Mouse (Mus musculus): Measurements from ENCODE around the gene Olfr1391. TPM values are rescaled to one million over a fixed set of nuclear protein-coding genes. Genes with fewer than 3 reads are reported as not detected.

Gene Olfr1391
- total and polyA plus RNA-seq, 3 experiments = not detected

DNA sequence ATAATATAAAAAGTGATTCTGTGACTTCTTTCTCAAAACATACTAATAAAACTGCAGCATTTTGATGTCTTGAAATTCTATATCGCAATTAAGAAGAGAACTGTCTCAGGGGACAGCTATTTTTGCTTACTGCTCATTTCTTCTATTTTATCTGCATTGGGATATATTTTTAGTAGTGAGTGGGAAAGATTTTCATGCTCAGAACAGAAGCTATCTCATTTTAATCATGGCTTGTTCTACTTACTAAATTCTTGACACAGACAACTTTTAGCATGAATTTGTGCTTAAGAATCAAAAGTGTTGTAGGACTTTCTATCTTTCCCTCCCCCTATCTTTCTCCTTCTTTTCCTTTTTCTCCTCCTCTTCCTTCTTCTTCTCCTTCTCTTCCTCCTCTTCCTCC, 7.1 kb downstream of the Olfr1391 start:
- in situ Hi-C loops (cut with MboI; ENCODE audit: low pct_ligation_motif_present, low pct_unique_long_range_greater_than_20kb, low sequenced_read_pairs) = no loop called here
- H3K27ac ChIP-seq (ENCODE audit: insufficient read depth, low read depth) = no peak overlapping the region

DNA sequence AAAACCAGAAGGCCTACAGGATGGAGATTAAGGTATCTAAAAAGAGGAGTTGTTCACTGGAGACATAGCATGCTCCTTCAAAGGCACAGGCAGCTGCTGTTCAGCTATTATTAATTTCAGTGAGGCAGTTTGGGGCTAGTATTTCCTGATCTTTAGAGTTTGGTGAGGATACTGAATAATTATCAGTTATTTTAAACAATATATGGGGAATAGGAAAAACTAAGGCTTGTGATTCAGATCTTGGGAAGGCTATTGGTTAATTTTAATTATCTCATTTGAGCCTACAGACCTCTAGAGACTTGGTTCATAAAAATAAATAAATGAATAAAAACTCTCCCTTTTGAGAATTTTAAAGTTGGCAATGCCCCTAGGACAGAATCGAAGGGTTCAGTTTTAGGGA, 12.3 kb downstream of the Olfr1391 start, which contains the start of gene Olfr1390:
Gene Olfr1390, plus strand, starts transcription at position 301 of the 400 bp plus-strand sequence.
- dilution Hi-C loops (cut with MboI; ENCODE audit: extremely low pct_ligation_motif_present, extremely low pct_unique_long_range_greater_than_20kb, low sequenced_read_pairs) (no loop called here), in situ Hi-C loops (cut with MboI; ENCODE audit: low pct_ligation_motif_present, low pct_unique_long_range_greater_than_20kb, low sequenced_read_pairs) (no loop called here)
- no peak within 1 kb of the TSS for H3K4me3 ChIP-seq (replicated peaks in 1 of 3; ENCODE audit: low read depth in 2 of 3, low read length in 2 of 3, poor library complexity in 1 of 3)
- no peaks in the 10 kb centered on the region for H3K27me3 ChIP-seq (replicated peaks)
- no peak within 1 kb of the TSS for H3K4me2 ChIP-seq (ENCODE audit: insufficient read depth, low read depth, poor library complexity, severe bottlenecking)
- H3K36me3 ChIP-seq (replicated peaks in 1 of 2; ENCODE audit: control insufficient read depth in 1 of 2, insufficient read depth in 1 of 2, low read length in 1 of 2) = no peaks in the 10 kb centered on the region
- no peaks in the 10 kb centered on the region for H3K4me1 ChIP-seq (ENCODE audit: control insufficient read depth in 1 of 2, insufficient read depth in 2 of 2)
- no peak within 1 kb of the TSS for H3K9ac ChIP-seq (ENCODE audit: insufficient read depth, low read depth)
- H3K27ac ChIP-seq (ENCODE audit: insufficient read depth, low read depth) = no peak within 1 kb of the TSS
- DNase-seq (ENCODE audit: extremely low read depth) = no peak
- H3K79me2 ChIP-seq (replicated peaks; ENCODE audit: control insufficient read depth, extremely low read depth, insufficient read depth, poor library complexity, severe bottlenecking) = no peaks in the 10 kb centered on the region
- TF ChIP-seq CHD1 (IDR thresholded peaks at IDR 0.05; ENCODE audit: low read depth, low read length) = no peak
- no peak for TF ChIP-seq IRF4 (IDR thresholded peaks at IDR 0.05; ENCODE audit: low read depth, low read length)
- TF ChIP-seq TCF12 (IDR thresholded peaks at IDR 0.05; ENCODE audit: low read depth, low read length) = no peak
- no peak for TF ChIP-seq BHLHE40 (IDR thresholded peaks at IDR 0.05; ENCODE audit: low read depth, low read length)
- no peaks in the 10 kb centered on the region for H3K9me3 ChIP-seq (replicated peaks; ENCODE audit: low read length)

More for the DNA sequence above, 7.1 kb downstream of the Olfr1391 start:
- H3K36me3 ChIP-seq (replicated peaks in 1 of 2; ENCODE audit: control insufficient read depth in 1 of 2, insufficient read depth in 1 of 2, low read length in 1 of 2) = no peaks in the 10 kb centered on the region
- H3K4me1 ChIP-seq (ENCODE audit: control insufficient read depth in 1 of 2, insufficient read depth in 2 of 2) = peaks cover 0 to 6% of the 10 kb centered on the region in 2 experiments; a peak in 1 of 4 replicates
- no peak overlapping the region for H3K4me2 ChIP-seq (ENCODE audit: insufficient read depth, low read depth, poor library complexity, severe bottlenecking)
- DNase-seq (ENCODE audit: extremely low read depth) = no peak
- dilution Hi-C loops (cut with MboI; ENCODE audit: extremely low pct_ligation_motif_present, extremely low pct_unique_long_range_greater_than_20kb, low sequenced_read_pairs) = no loop called here
- H3K79me2 ChIP-seq (replicated peaks; ENCODE audit: control insufficient read depth, extremely low read depth, insufficient read depth, poor library complexity, severe bottlenecking) = no peaks in the 10 kb centered on the region
- no peak overlapping the region for H3K9ac ChIP-seq (ENCODE audit: insufficient read depth, low read depth)
- no peaks in the 10 kb centered on the region for H3K27me3 ChIP-seq (replicated peaks)
- no peak overlapping the region for H3K4me3 ChIP-seq (replicated peaks in 1 of 3; ENCODE audit: low read depth in 2 of 3, low read length in 2 of 3, poor library complexity in 1 of 3)
- no peaks in the 10 kb centered on the region for H3K9me3 ChIP-seq (replicated peaks; ENCODE audit: low read length)
- no peak for TF ChIP-seq CHD2 (IDR thresholded peaks at IDR 0.05; ENCODE audit: low read length)
- no peak for TF ChIP-seq UBTF (IDR thresholded peaks at IDR 0.05; ENCODE audit: low read depth, low read length)

DNA sequence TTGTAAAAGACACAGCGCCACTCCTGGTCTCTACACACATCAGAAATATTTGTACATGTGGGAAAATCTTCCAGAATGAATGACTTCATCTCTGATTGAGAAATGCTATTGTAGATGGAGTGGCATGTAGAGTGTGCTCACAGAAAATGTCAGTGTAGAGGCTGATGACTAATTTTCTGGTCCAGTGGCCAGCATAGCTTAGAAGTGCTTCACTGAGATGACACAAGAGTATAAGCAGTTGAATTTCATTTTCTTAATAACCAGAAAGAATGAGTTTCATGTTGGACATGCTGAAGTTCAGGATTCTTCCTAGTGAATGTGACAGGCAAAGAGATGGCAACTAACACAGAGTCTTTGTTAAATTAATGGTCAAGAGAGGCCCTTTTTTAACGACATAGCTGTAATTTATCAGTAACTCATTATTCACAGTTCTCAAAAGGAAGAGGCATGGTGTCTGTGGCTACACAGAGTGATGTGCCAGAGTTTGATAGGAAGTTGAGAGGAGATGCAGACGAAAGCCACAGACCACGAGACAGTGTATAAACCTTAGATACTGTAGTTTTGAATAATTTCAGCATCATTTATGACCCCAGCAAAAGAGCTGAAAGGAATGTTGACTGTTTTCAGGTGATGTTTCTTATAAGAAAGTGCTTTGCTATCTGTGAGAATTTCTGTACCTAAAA, 14.7 kb downstream of the Olfr1391 start:
- in situ Hi-C loops (cut with MboI; ENCODE audit: low pct_ligation_motif_present, low pct_unique_long_range_greater_than_20kb, low sequenced_read_pairs) = no loop called here
- no peak overlapping the region for H3K27ac ChIP-seq (ENCODE audit: insufficient read depth, low read depth)
- H3K79me2 ChIP-seq (replicated peaks; ENCODE audit: control insufficient read depth, extremely low read depth, insufficient read depth, poor library complexity, severe bottlenecking) = no peaks in the 10 kb centered on the region
- no peaks in the 10 kb centered on the region for H3K9me3 ChIP-seq (replicated peaks; ENCODE audit: low read length)
- H3K4me3 ChIP-seq (replicated peaks in 1 of 3; ENCODE audit: low read depth in 2 of 3, low read length in 2 of 3, poor library complexity in 1 of 3) = no peak overlapping the region
- TF ChIP-seq USF1 (IDR thresholded peaks at IDR 0.05; ENCODE audit: low read depth, low read length) (no peak), ZKSCAN1 (IDR thresholded peaks at IDR 0.05; ENCODE audit: borderline replicate concordance, low read depth, low read length) (no peak), MXI1 (IDR thresholded peaks at IDR 0.05; ENCODE audit: low read depth, low read length) (no peak), MAX (IDR thresholded peaks at IDR 0.05; ENCODE audit: low read length) (no peak)
- DNase-seq (ENCODE audit: extremely low read depth) = no peak
- no peaks in the 10 kb centered on the region for H3K27me3 ChIP-seq (replicated peaks)
- H3K4me2 ChIP-seq (ENCODE audit: insufficient read depth, low read depth, poor library complexity, severe bottlenecking) = no peak overlapping the region
- dilution Hi-C loops (cut with MboI; ENCODE audit: extremely low pct_ligation_motif_present, extremely low pct_unique_long_range_greater_than_20kb, low sequenced_read_pairs) = no loop called here
- H3K9ac ChIP-seq (ENCODE audit: insufficient read depth, low read depth) = no peak overlapping the region
- no peaks in the 10 kb centered on the region for H3K4me1 ChIP-seq (ENCODE audit: control insufficient read depth in 1 of 2, insufficient read depth in 2 of 2)
- no peaks in the 10 kb centered on the region for H3K36me3 ChIP-seq (replicated peaks in 1 of 2; ENCODE audit: control insufficient read depth in 1 of 2, insufficient read depth in 1 of 2, low read length in 1 of 2)

Other genes with a start within 250 kb of the Olfr1391 start
Only the 20 nearest of the 21 such genes appear.
- not detected in 2 replicates for gene Olfr1396, start 207.9 kb upstream of the Olfr1391 start, total RNA-seq (2012; rRNA removed)
- not detected in 2 replicates for gene Olfr1396, start 207.9 kb upstream of the Olfr1391 start, total RNA-seq (2014; rRNA removed)
- gene Olfr1396, start 207.9 kb upstream of the Olfr1391 start, polyA plus RNA-seq (2012; ENCODE audit: insufficient read length, low read depth) = not detected in 2 replicates
- gene Olfr1395, start 180.5 kb upstream of the Olfr1391 start, total RNA-seq (2012; rRNA removed) = not detected in 2 replicates
- not detected in 2 replicates for gene Olfr1395, start 180.5 kb upstream of the Olfr1391 start, total RNA-seq (2014; rRNA removed)
- not detected in 2 replicates for gene Olfr1395, start 180.5 kb upstream of the Olfr1391 start, polyA plus RNA-seq (2012; ENCODE audit: insufficient read length, low read depth)
- not detected in 2 replicates for gene Olfr1394, start 168.4 kb upstream of the Olfr1391 start, total RNA-seq (2012; rRNA removed)
- not detected in 2 replicates for gene Olfr1394, start 168.4 kb upstream of the Olfr1391 start, total RNA-seq (2014; rRNA removed)
- gene Olfr1394, start 168.4 kb upstream of the Olfr1391 start, polyA plus RNA-seq (2012; ENCODE audit: insufficient read length, low read depth) = not detected in 2 replicates
- gene Btnl9, start 135.6 kb upstream of the Olfr1391 start, total RNA-seq (2012; rRNA removed) = 0.17 and 0.34 TPM in 2 replicates
- gene Btnl9, start 135.6 kb upstream of the Olfr1391 start, total RNA-seq (2014; rRNA removed) = not detected in 2 replicates
- 0.04 and 0.20 TPM in 2 replicates for gene Btnl9, start 135.6 kb upstream of the Olfr1391 start, polyA plus RNA-seq (2012; ENCODE audit: insufficient read length, low read depth)
- gene Zfp62, start 119.5 kb upstream of the Olfr1391 start, total RNA-seq (2012; rRNA removed) = 21.3 and 22.6 TPM in 2 replicates
- gene Zfp62, start 119.5 kb upstream of the Olfr1391 start, total RNA-seq (2014; rRNA removed) = 38.7 and 48.8 TPM in 2 replicates
- 23.2 and 25.3 TPM in 2 replicates for gene Zfp62, start 119.5 kb upstream of the Olfr1391 start, polyA plus RNA-seq (2012; ENCODE audit: insufficient read length, low read depth)
- gene Mgat1, start 78.6 kb upstream of the Olfr1391 start, total RNA-seq (2012; rRNA removed) = 83.2 and 118 TPM in 2 replicates
- 63.2 and 67.7 TPM in 2 replicates for gene Mgat1, start 78.6 kb upstream of the Olfr1391 start, total RNA-seq (2014; rRNA removed)
- 80.9 and 90.5 TPM in 2 replicates for gene Mgat1, start 78.6 kb upstream of the Olfr1391 start, polyA plus RNA-seq (2012; ENCODE audit: insufficient read length, low read depth)
- 0.04 TPM in 1 of 2 replicates, not detected in the other for gene Olfr1393, start 44.4 kb upstream of the Olfr1391 start, total RNA-seq (2012; rRNA removed)
- gene Olfr1393, start 44.4 kb upstream of the Olfr1391 start, total RNA-seq (2014; rRNA removed) = 0.18 TPM in 1 of 2 replicates, not detected in the other
- 0.08 and 0.10 TPM in 2 replicates for gene Olfr1393, start 44.4 kb upstream of the Olfr1391 start, polyA plus RNA-seq (2012; ENCODE audit: insufficient read length, low read depth)
- gene Olfr1392, start 37.5 kb upstream of the Olfr1391 start, total RNA-seq (2012; rRNA removed) = not detected in 2 replicates
- gene Olfr1392, start 37.5 kb upstream of the Olfr1391 start, total RNA-seq (2014; rRNA removed) = not detected in 2 replicates
- not detected in 2 replicates for gene Olfr1392, start 37.5 kb upstream of the Olfr1391 start, polyA plus RNA-seq (2012; ENCODE audit: insufficient read length, low read depth)
- not detected in 2 replicates for gene Olfr10, start 18.0 kb upstream of the Olfr1391 start, total RNA-seq (2012; rRNA removed)
- not detected in 2 replicates for gene Olfr10, start 18.0 kb upstream of the Olfr1391 start, total RNA-seq (2014; rRNA removed)
- gene Olfr10, start 18.0 kb upstream of the Olfr1391 start, polyA plus RNA-seq (2012; ENCODE audit: insufficient read length, low read depth) = not detected in 2 replicates
- gene Olfr1390, start 12.4 kb downstream of the Olfr1391 start, total RNA-seq (2012; rRNA removed) = not detected in 2 replicates
- gene Olfr1390, start 12.4 kb downstream of the Olfr1391 start, total RNA-seq (2014; rRNA removed) = not detected in 2 replicates
- not detected in 2 replicates for gene Olfr1390, start 12.4 kb downstream of the Olfr1391 start, polyA plus RNA-seq (2012; ENCODE audit: insufficient read length, low read depth)
- gene Olfr1389, start 100.3 kb downstream of the Olfr1391 start, total RNA-seq (2012; rRNA removed) = not detected in 2 replicates
- gene Olfr1389, start 100.3 kb downstream of the Olfr1391 start, total RNA-seq (2014; rRNA removed) = not detected in 2 replicates
- gene Olfr1389, start 100.3 kb downstream of the Olfr1391 start, polyA plus RNA-seq (2012; ENCODE audit: insufficient read length, low read depth) = not detected in 2 replicates
- gene Olfr1388, start 113.9 kb downstream of the Olfr1391 start, total RNA-seq (2012; rRNA removed) = not detected in 2 replicates
- not detected in 2 replicates for gene Olfr1388, start 113.9 kb downstream of the Olfr1391 start, total RNA-seq (2014; rRNA removed)
- not detected in 2 replicates for gene Olfr1388, start 113.9 kb downstream of the Olfr1391 start, polyA plus RNA-seq (2012; ENCODE audit: insufficient read length, low read depth)
- gene Olfr1387, start 132.6 kb downstream of the Olfr1391 start, total RNA-seq (2012; rRNA removed) = not detected in 2 replicates
- not detected in 2 replicates for gene Olfr1387, start 132.6 kb downstream of the Olfr1391 start, total RNA-seq (2014; rRNA removed)
- gene Olfr1387, start 132.6 kb downstream of the Olfr1391 start, polyA plus RNA-seq (2012; ENCODE audit: insufficient read length, low read depth) = not detected in 2 replicates
- gene Olfr1386, start 142.3 kb downstream of the Olfr1391 start, total RNA-seq (2012; rRNA removed) = not detected in 2 replicates
- gene Olfr1386, start 142.3 kb downstream of the Olfr1391 start, total RNA-seq (2014; rRNA removed) = not detected in 2 replicates
- not detected in 2 replicates for gene Olfr1386, start 142.3 kb downstream of the Olfr1391 start, polyA plus RNA-seq (2012; ENCODE audit: insufficient read length, low read depth)
- not detected in 2 replicates for gene Olfr1385, start 166.3 kb downstream of the Olfr1391 start, total RNA-seq (2012; rRNA removed)
- gene Olfr1385, start 166.3 kb downstream of the Olfr1391 start, total RNA-seq (2014; rRNA removed) = not detected in 2 replicates
- 0.05 and 0.06 TPM in 2 replicates for gene Olfr1385, start 166.3 kb downstream of the Olfr1391 start, polyA plus RNA-seq (2012; ENCODE audit: insufficient read length, low read depth)
- gene Olfr1384, start 184.0 kb downstream of the Olfr1391 start, total RNA-seq (2012; rRNA removed) = not detected in 2 replicates
- gene Olfr1384, start 184.0 kb downstream of the Olfr1391 start, total RNA-seq (2014; rRNA removed) = not detected in 2 replicates
- not detected in 2 replicates for gene Olfr1384, start 184.0 kb downstream of the Olfr1391 start, polyA plus RNA-seq (2012; ENCODE audit: insufficient read length, low read depth)
- not detected in 2 replicates for gene Olfr1383, start 196.9 kb downstream of the Olfr1391 start, total RNA-seq (2012; rRNA removed)
- not detected in 2 replicates for gene Olfr1383, start 196.9 kb downstream of the Olfr1391 start, total RNA-seq (2014; rRNA removed)
- gene Olfr1383, start 196.9 kb downstream of the Olfr1391 start, polyA plus RNA-seq (2012; ENCODE audit: insufficient read length, low read depth) = not detected in 2 replicates
- gene Olfr1382, start 205.5 kb downstream of the Olfr1391 start, total RNA-seq (2012; rRNA removed) = not detected in 2 replicates
- gene Olfr1382, start 205.5 kb downstream of the Olfr1391 start, total RNA-seq (2014; rRNA removed) = not detected in 2 replicates
- not detected in 2 replicates for gene Olfr1382, start 205.5 kb downstream of the Olfr1391 start, polyA plus RNA-seq (2012; ENCODE audit: insufficient read length, low read depth)
- gene Olfr1381, start 220.7 kb downstream of the Olfr1391 start, total RNA-seq (2012; rRNA removed) = not detected in 2 replicates
- not detected in 2 replicates for gene Olfr1381, start 220.7 kb downstream of the Olfr1391 start, total RNA-seq (2014; rRNA removed)
- gene Olfr1381, start 220.7 kb downstream of the Olfr1391 start, polyA plus RNA-seq (2012; ENCODE audit: insufficient read length, low read depth) = not detected in 2 replicates
- gene Olfr1380, start 234.1 kb downstream of the Olfr1391 start, total RNA-seq (2012; rRNA removed) = not detected in 2 replicates
- not detected in 2 replicates for gene Olfr1380, start 234.1 kb downstream of the Olfr1391 start, total RNA-seq (2014; rRNA removed)
- not detected in 2 replicates for gene Olfr1380, start 234.1 kb downstream of the Olfr1391 start, polyA plus RNA-seq (2012; ENCODE audit: insufficient read length, low read depth)

Data from CH12.LX (cell line).